Comparison of ENCODE assay signal across 8 mouse cellular contexts in genomic region chr2:4445629-4446400, GRCm38 (mm10).
A peak's percentile ranks its signal among the peaks of the same experiment; 100 is the strongest.
DNase-seq lines count a peak whose midpoint lies in the region; ATAC-seq and TF ChIP-seq lines count a peak whose summit lies in the region.

No protein-coding gene starts in this region.

- no peak overlapping the region for H3K4me2 ChIP-seq in forebrain, embryonic 11.5 days (ENCODE audit: low read depth, low read length, severe bottlenecking)
- H3K4me2 ChIP-seq in forebrain, embryonic 15.5 days (replicated peaks): no peak overlapping the region
- H3K4me2 ChIP-seq in intestine, postnatal 0 days (replicated peaks; ENCODE audit: low read depth): no peak overlapping the region

- 0 out of 2 replicates have a peak, but pooled peaks cover 2% of the 10 kb centered on the region for H3K4me1 ChIP-seq in forebrain, embryonic 11.5 days (replicated peaks; ENCODE audit: control insufficient read depth, insufficient read depth, low read length)
- H3K4me1 ChIP-seq in forebrain, embryonic 15.5 days: peaks cover 3% of the 10 kb centered on the region
- H3K4me1 ChIP-seq in intestine, postnatal 0 days (replicated peaks; ENCODE audit: control insufficient read depth, insufficient read depth, low read length): no peaks in the 10 kb centered on the region

- peak; percentile 31 for DNase-seq in forebrain, embryonic 11.5 days (ENCODE audit: low spot score)
- peak; percentile 83 for DNase-seq in 3134 (ENCODE audit: extremely low read depth, insufficient read length, low spot score)
- DNase-seq in gastrocnemius, postnatal 14 days: peak; percentile 88
- DNase-seq in left cerebral cortex, postnatal 25 days (ENCODE audit: low spot score in 2 of 2): peak; percentile 23 to 79
- DNase-seq in skeletal muscle tissue, adult 2 months (ENCODE audit: low read depth, low spot score): peak; percentile 79
- no peak for DNase-seq in MN1 (ENCODE audit: low spot score)

- no peak for ATAC-seq in forebrain, embryonic 11.5 days (replicated peaks; ENCODE audit: low FRiP score)
- ATAC-seq in forebrain, embryonic 15.5 days (replicated peaks): no peak
- ATAC-seq in intestine, postnatal 0 days: no peak

- intact Hi-C loops in gastrocnemius, postnatal 14 days (cut with DNase I; ENCODE audit: low total_unique reads): no loop called here
- intact Hi-C loops in left cerebral cortex, postnatal 25 days (cut with DNase I): no loop called here

- H3K27ac ChIP-seq in forebrain, embryonic 11.5 days (ENCODE audit: low read depth, low read length): no peak overlapping the region
- no peak overlapping the region for H3K27ac ChIP-seq in forebrain, embryonic 15.5 days (replicated peaks)
- no peak overlapping the region for H3K27ac ChIP-seq in intestine, postnatal 0 days (ENCODE audit: low read depth, low read length)

- H3K9me3 ChIP-seq in forebrain, embryonic 11.5 days (ENCODE audit: control insufficient read depth, low read length): no peaks in the 10 kb centered on the region
- H3K9me3 ChIP-seq in forebrain, embryonic 15.5 days: no peaks in the 10 kb centered on the region
- H3K9me3 ChIP-seq in intestine, postnatal 0 days (ENCODE audit: control insufficient read depth): no peaks in the 10 kb centered on the region

- 89% methylated on average over 10 of the region's 10 CpGs for WGBS in forebrain, embryonic 11.5 days
- 76% methylated on average over 10 of the region's 10 CpGs for WGBS in forebrain, embryonic 15.5 days
- WGBS in intestine, postnatal 0 days: 81% methylated on average over 10 of the region's 10 CpGs

- H3K9ac ChIP-seq in forebrain, embryonic 11.5 days (ENCODE audit: low read length): no peak overlapping the region
- H3K9ac ChIP-seq in forebrain, embryonic 15.5 days (replicated peaks): no peak overlapping the region
- no peak overlapping the region for H3K9ac ChIP-seq in intestine, postnatal 0 days (ENCODE audit: low read depth, low read length)

- no peaks in the 10 kb centered on the region for H3K36me3 ChIP-seq in forebrain, embryonic 11.5 days (ENCODE audit: control insufficient read depth, insufficient read depth, low read length)
- no peaks in the 10 kb centered on the region for H3K36me3 ChIP-seq in forebrain, embryonic 15.5 days
- H3K36me3 ChIP-seq in intestine, postnatal 0 days (ENCODE audit: control insufficient read depth, insufficient read depth): no peaks in the 10 kb centered on the region

- H3K27me3 ChIP-seq in forebrain, embryonic 11.5 days (ENCODE audit: control insufficient read depth, insufficient read depth, low read length): no peaks in the 10 kb centered on the region
- no peaks in the 10 kb centered on the region for H3K27me3 ChIP-seq in forebrain, embryonic 15.5 days
- H3K27me3 ChIP-seq in intestine, postnatal 0 days (replicated peaks; ENCODE audit: control insufficient read depth, insufficient read depth, low read length): no peaks in the 10 kb centered on the region

- TF ChIP-seq CTCF in intestine, postnatal 0 days (IDR thresholded peaks at IDR 0.05; ENCODE audit: low read depth): no peak

- H3K4me3 ChIP-seq in forebrain, embryonic 11.5 days (ENCODE audit: low read depth, low read length): no peak overlapping the region
- H3K4me3 ChIP-seq in forebrain, embryonic 15.5 days: no peak overlapping the region
- no peak overlapping the region for H3K4me3 ChIP-seq in intestine, postnatal 0 days (ENCODE audit: low read depth, low read length)
